Mouse (Mus musculus) heart, adult 8-10 months (tissue): ENCODE measurements at regions not wholly inside any gene's neighbourhood (a gene's known extent, or its start where the extent isn't known, plus 50 kb on each side); places are given as distances from the start of the nearest gene placed in this dataset.

ENCODE experiments used
- DNase-seq: peaks from one replicate; pipeline ENCODE4 v3.0.0; 2022; ENCODE audit warnings: low spot score

DNA sequence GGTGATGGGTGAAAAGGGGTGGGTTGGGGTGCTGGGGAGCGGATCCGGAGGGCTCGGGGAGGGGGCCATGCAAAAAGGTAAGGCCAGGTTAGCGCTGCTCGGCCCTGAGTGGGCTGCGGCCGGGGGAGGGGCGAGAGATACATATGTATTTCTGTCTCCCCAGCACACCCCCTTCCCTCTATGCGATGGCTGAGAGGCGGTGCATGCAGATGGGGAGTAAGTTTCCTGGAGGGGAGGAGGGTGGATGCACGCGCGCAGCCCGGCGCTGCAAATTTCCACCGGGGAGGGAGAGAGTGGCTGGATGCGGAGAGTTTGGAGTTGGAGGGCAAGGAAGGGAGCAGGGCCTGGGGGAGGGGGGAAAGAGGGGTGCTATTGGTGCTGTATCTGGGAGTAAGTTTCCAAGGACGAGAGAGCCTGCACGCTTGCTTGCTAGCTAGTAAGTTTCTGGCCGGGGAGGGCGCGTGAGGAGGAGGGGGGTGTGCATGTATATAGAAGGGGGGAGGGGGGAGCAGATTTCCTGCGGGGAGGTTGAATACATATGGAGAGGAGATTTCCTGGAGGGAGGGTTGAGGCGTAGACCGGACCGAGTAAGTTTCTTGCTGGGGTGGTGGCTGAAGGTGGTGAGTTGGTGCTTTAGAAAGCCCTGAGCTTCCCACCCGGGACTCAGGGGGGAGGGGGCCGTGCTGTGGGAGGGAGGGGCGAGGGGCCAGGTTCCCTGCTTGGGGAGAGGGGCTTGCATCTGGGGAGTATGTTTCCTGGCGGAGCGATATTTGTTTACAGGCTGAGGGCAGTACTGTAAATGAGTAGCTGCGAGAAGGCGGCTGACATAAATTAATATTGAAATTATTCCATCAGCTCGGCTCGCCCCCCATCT lies 130.8 kb upstream of the Ubr2 start:
- peak; percentile 47 for DNase-seq

DNA sequence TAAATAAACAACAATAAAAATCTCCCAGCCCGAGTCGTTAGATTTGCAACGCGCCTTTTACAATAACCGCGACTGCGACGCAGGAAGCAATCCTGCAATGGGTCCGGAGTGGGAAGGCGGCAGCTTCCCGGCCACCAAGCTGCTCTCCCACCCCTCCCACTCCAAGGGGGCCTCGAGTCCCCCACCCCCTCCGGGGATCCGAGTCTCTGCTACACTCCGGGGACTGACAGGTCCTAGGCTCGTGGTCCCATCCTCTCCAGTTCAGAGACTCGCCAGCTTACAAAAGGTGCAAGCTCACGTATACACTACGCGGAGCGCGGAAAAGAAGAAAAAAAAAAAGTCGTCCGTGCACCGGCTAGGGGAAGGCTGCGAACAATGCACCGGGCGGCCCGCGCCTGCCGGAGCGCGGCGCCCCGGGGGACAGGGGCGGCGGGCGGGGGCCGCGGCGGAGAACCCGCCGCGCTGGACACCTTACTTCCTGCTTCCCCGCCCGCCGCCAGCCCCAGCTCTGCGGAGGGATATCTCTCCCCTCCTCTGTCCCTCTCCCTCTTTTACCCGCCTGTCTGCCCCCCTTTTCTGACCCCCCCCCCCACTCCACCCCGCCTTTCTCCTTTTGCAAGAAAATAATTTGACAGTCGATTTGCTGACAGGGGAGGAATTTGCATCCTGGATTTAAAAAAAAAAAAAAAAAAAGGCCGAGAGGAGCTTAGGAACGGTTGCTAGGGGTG lies 130.0 kb upstream of the Ubr2 start:
- DNase-seq, result no peak

DNA sequence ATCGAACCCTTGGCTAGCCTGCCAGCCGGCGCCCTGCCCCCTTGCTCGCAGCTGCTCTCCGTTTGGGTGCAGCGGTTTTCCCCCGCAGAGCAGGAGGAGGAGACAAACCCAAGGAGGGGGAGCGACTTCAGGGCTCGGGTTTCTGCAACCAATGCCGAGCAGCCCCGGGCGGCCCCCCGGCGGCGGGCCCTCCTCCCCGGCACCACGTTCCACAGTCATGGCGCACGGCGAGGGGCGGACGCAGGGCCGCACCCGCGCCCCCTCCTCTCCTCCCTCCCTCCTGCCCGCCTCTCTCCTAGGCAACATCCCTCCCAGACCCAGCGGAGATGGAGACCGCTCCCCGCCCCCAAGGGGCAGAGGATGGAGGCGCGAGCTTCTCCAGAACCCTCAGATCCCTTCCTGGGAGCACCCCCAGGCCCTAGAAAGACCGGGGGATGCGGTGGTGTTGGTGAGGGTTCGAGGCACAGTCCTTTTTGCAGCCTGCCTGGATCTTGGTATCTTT lies 129.4 kb upstream of the Ubr2 start:
- DNase-seq, result peak; percentile 82

DNA sequence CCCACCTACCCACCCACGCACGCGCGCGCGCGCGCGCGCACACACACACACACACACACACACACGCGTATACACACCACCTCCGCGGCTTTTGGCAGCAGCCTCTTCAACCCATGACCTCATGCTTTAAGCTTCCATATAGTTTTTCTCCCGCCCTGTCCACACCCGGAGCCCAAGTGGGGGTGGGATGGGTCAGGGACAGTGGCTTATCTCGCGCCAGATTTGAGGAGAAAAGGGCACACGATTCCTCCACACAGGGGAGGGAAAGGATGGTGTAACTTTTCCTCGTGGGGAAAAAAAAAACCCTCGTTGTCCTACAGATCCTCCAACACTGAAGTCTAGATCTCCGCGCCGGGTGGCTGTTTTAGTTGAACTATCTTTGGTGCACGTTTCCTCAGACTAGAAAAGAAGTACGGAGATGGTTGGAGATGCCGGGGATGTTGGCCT lies 128.8 kb upstream of the Ubr2 start:
- DNase-seq, result no peak

DNA sequence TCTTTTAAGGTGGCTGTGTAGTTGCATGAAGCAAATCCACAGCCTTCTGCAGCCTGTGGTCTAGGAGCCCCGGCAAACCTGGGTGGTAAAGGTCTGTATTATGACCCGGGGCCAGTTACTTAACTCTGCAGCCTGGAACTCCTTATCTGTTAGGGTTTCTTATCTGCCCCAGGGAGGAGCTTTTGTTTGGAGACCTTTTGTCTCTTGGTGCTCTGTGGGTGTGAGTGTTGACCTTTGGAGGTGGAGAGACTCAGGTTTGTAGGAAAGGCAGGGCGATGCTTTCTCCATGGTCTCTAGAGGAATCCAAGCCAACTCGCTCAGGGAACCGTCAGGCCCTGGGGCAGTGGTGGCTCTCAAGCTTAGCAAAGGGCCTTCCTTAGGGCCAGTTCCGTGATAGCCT lies 127.8 kb upstream of the Ubr2 start:
- no peak for DNase-seq

DNA sequence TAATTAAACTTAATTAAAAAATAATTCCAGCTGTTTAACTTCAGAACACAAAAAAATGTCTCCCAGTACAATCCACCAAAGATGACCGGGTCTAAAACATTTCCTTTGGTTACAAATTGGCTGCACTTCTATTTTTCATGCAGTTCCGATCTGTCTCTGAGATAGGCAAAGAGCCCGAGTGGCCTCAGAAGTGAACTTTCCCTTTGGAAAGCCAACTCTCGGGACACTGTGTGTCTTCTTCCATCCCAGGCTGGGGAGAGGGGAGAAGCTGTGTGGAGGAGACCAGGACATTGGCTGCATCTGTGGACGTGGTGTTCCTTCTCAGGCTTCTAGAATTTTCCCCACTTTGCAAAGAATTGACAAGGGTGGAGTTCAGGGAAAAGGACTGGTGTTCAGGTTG lies 125.0 kb upstream of the Ubr2 start:
- no peak for DNase-seq

DNA sequence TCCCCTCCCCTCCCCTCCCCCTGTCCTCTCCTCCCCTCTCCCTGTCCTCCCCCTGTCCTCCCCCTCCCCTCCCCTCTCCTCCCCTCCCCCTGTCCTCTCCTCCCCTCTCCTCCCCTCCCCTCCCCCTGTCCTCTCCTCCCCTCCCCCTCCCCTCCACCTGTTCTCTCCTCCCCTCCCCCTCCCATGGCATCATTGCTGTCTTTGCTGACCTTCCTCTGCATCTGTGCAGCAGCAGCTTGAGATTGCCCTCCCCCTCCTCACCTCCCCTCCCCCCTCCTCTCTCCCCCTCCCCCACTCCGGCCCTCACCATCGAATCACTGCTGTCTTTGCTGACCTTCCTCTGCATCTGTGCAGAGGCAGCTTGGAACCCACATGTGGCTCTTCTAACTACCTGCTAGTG lies 123.4 kb upstream of the Ubr2 start:
- DNase-seq, result no peak

DNA sequence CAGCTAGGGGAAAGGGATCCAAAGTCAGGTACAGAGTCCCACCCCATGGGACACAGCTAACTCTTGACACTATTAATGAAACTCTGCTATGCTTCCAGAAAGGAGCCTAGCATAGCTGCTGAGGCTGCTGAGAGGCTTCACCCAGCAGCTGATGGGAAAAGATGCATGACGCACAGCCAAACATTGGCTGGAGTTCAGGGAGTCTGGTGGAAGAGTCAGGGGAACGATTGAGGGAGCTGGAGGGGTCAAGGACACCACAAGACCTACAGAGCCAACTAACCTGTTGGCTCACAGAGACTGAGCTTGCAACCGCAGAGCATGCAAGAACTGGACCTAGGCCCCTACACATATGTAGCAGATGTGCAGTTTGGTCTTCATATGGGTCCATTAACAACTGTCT lies 117.2 kb upstream of the Ubr2 start:
- no peak for DNase-seq

DNA sequence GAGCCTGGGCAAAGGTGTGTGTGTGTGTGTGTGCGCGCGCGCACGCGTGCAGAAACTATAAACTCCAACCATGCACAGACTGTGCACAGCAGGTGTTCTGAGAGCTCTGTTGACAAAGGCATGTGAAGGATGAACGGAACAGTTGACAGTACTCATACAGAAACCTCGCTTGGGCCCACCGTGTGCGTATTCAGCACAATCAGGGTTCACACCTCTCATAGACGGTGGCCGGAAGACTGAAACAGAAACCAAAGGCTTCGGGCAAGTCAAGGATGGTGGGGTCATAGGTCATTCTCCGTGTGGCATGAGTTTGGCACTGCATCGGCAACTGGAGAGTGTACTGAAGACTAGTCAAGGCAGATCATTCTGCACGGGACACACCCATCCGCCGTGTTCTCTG lies 113.2 kb upstream of the Ubr2 start:
- no peak for DNase-seq

DNA sequence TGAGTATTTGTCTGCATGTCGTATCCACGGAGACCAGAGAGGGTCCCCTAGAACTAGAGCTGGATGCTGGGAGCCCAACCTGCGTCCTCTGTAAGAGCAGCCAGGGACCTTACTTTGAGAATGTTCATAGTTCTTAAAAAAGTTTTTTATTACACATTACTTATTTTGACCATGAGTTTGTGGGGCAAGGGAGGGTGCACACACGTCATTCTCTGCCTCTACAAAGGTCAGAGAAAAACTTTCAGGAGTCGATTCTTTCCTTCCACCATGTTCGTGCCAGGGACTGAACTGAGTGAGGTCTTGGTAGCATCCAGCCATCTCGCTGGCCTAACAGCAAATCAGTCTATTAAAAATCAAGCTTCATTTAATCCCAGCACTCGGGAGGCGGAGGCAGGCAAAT lies 111.9 kb upstream of the Ubr2 start:
- DNase-seq, result no peak

DNA sequence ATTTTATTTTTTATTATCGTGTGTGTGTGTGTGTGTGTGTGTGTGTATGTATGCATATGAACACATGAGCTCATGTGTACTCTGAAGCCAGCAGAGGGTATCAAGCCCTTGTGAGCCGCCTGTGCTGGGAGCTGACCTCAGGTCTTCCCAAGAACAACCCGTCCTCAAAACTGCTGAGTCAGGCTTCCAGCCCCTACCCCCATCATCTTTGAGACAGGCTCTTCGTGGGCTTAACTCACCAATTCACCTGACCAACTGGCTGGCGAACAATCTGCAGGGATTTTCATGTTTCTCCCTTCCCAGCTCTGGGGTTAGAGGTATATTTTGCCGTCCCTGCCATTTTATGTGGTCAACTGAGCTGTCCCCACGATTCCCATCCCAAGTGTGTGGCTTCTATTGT lies 107.7 kb upstream of the Ubr2 start:
- no peak for DNase-seq

DNA sequence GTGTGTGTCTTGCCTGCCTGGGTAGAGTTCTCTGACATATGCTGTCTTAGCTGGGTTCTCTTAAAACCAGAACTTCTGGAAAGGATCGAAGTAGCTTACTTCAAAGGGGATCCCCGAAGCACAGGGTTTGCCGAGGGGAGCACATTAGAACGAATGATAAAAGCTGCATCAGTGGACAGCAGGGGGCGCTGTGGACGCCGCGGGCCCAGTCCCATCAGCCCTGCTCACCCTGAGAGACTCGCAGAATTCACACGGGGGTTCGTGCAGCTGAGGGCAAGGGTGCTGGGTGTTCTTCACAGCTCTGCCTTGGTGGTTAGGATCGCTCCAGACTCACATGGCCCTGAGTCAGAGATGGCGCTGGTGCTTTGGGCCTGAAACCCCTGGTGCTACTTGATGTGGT lies 105.4 kb upstream of the Ubr2 start:
- peak; percentile 16 for DNase-seq

DNA sequence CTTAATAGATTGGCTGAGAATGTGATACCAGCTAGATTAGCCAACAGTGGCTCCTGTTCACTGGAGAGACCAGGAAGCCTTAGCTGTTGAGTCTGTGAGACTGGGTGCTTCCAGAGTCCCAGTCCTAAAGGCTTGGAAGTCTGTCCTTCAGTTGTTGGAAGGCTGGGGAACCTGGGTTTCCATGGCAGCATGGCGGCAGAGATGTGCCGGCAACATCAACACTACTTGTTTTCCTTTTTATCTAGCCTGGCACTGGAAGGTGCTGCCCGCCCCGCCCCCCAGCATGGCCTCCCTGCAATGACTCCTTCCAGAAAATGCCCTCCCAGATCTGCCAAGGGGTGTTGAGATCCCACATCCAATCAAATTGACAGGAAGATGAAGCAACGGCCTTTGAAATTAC lies 104.8 kb upstream of the Ubr2 start:
- no peak for DNase-seq

DNA sequence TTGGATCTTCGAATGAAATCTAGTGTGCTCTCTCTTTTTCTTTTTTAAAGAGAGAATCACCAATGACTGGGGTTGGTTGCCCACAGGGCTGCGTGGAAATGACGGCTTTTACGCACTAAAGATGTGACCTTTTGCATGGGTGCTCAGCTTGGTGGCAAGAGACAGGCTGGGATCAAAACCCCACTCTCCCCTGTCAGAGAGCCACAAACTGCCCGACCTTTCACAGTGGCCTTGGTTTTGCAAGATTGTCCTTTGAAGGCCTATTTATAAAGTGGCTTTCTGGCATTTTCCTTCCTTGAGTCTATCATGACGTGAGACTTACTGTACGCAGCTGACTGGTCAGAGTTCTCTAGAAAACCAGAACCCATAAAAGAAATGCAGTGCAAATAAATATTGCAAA lies 104.4 kb upstream of the Ubr2 start:
- no peak for DNase-seq

DNA sequence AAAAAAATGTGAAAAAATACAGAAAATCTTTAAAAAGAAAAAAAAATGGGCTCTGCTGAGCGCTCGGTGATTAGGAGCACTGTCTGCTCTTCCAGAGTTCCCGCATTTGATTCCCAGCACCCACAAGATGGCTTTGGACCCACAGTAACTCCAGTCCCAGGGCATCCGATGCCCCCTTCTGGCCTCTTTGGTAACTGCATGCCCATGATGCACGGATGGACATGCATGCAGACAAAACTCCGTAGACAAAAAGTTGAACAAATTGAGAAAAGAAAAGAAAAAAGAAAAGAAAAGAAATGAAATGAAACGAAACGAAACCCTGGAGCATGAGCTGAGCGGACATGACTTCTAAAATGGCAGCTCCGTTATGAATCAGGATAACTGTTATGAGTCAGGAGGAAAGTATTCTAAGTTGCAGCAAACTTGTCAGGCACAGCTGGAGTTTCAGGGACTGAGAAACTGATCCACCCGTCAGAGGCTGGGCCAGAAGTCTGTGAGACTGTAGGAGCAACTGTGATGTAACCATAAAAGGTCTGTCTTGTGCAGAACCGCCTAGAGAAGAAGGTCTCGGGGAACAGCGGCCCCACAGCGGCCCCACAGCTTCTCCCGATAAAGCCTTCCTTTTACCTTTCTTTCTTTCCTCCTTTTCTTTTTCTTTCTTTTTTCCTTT lies 102.3 kb upstream of the Ubr2 start:
- peak; percentile 42 for DNase-seq

DNA sequence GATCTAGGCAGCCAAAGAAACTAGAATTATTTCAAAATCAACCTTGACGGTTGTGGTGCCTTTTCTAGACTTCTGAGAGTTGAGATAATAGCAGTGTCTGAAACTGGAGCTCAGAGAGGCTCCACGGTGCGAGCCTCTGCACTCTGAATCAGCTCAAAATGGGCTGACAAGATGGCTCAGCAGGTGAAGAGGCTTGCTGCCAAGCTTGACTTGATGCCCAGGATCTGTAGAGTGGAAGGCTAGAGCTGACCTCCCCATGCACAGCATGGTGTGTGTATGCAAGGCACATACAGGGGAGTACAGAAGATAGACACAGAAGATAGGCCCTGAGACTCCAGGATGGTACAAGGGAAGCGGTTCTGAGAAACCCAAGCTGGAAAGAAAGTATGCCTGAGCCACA lies 100.5 kb upstream of the Ubr2 start:
- DNase-seq, result no peak

DNA sequence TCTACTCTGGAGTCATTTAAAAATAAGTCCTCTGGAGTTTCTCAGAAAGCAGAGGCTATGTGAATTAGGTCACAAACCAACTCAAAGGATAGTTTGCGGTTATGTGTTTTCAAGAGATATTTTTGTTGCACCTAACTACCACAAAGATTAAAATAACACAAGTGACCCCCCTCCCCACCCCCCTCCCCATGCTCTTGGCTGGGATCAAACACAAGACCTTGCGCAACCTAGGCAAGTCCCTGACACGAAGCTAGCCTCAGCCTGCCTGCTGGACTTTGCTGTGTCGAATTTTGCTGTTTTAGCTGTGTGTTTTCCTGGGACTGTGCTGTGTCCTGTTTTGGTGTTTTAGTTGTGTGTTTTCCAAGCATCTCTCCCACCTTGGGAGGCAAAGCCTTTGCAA lies 94.0 kb upstream of the Ubr2 start:
- DNase-seq, result no peak

DNA sequence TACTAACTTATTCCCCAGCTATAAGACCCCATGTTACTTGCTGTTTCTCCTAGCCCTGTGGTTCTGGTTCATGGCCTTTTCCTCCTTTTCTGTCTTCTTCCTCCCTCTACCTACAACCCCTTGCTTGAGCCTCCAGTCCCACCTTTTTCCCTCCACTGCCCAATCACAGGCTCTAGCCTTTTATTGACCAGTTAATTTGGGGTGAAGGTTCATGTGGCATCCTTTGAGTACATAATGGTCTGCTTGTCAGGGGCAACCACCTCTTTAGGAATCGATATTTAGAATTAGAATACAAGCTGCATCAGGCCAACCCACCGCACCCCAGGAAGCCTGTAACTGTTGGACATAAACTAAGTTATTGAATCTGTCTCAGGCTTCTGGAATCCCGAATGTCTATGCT lies 84.8 kb upstream of the Ubr2 start:
- no peak for DNase-seq

DNA sequence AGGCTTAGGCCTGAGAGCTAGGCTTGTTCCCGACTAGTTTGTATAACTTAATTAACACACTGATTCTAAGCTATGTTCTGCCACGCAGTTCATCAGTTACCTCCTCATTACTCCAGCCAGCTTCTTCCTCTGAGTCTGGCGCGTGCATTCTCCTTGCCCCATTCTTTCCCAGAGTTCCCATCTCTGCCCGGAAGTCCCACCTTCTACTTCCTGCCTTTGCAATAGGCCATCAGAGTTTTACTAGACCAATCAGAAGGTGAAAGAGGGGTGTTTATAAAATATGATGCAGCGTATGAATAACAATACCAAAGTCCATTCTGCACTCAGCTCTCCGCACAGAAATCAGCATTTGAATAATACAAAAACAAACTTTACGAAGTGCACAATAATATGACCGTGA lies 81.7 kb upstream of the Ubr2 start:
- DNase-seq, result no peak

DNA sequence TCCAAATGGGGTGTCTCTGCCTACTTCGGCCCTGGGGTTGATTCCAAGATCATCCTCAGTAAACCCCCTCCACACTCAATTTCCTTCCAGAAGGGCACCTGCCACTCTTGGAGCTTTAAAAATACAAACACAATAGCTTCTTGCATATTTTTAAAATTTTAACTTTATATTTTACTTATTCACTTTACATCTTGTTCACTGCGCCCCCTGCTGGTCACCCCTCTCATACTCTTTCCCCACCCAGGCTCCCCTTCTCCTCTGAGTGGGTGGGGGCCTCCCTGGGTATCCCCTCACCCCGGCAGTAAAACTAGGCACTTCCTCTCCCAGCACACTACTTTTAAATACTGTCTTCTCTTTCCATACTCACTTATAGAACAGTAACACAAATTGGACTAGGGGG lies 79.4 kb upstream of the Ubr2 start:
- DNase-seq, result peak; percentile 5

DNA sequence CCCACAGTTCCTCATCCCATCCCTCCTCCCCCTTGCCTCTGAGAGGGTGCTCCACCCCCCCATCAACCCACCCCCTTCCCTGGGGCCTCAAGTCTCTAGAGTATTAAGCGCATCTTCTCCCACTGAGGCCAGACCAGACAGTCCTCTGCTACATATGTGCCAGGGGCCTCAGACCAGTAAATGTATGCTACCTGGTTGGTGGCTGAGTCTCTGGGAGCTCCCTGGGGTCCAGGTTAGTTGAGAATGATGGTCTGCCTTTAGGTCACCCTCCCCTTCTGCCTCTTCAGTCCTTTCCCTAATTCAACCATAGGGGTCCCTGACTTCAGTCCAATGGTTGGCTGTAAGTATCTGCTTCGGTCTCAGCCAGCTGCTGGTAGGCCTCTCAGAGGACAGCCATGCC lies 58.9 kb upstream of the Ubr2 start:
- no peak for DNase-seq

DNA sequence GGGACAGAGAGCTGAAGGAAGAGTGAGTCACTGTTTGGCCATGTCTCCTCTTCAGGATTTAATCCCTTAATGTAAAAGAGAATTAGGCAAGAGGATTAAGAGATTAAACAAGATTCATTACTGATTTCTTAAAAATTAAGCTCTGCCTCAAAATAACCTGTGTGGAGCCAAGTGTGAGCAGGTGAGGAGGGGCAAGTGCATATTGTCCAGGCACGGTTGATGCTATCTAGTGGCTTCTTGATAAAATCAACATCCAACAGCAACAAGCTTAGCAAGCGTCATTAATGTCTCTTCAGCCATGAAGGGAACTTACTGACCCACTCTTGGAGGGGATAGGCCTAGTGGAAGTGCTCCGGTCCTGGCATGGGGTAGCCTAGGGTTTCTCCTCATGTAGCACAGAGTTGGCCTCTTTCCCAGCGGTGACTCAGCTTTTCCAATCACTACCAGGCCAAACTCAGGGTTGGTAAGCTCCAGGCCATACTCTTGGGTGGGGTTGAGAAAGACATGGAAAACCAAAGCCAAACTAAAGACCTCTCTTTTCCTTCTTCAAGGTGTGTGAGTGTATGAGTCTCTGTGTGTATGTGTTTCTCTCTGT lies 55.0 kb upstream of the Ubr2 start:
- peak; percentile 23 for DNase-seq
